Mouse (Mus musculus) heart, embryonic 16.5 days (tissue): ENCODE measurements around the gene Scn3b. TPM values are rescaled to one million over a fixed set of nuclear protein-coding genes. Genes with fewer than 3 reads are reported as not detected.

ENCODE experiments used
- ATAC-seq: fragments of 200-750 bp; cut with Nextera tagmentation; replicated peaks from 2 replicates; pipeline ENCODE4 v1.8.0; 2017; ENCODE audit warnings: moderate number of reproducible peaks; ENCODE audit not compliant: insufficient read depth, low FRiP score; ENCODE audit errors: extremely low read depth
- H3K27ac ChIP-seq: fragments of 300-500 bp; sonication (generic); 2 replicates; pipeline ENCODE4 v1.5.1; 2014; ENCODE audit warnings: mild to moderate bottlenecking, low read length, control low read depth, moderate library complexity
- H3K27me3 ChIP-seq: fragments of 300-500 bp; sonication (generic); 2 replicates; pipeline ENCODE4 v1.6.1; 2014; ENCODE audit warnings: low read length, mixed read lengths; ENCODE audit not compliant: control insufficient read depth, insufficient read depth
- H3K36me3 ChIP-seq: fragments of 300-500 bp; sonication (generic); 2 replicates; pipeline ENCODE4 v1.6.1; 2014; ENCODE audit not compliant: control insufficient read depth, insufficient read depth
- H3K4me1 ChIP-seq: fragments of 300-500 bp; sonication (generic); 2 replicates; pipeline ENCODE4 v1.6.1; 2014; ENCODE audit warnings: low read length, mixed read lengths; ENCODE audit not compliant: control insufficient read depth, insufficient read depth
- H3K4me2 ChIP-seq: fragments of 300-500 bp; sonication (generic); 2 replicates; pipeline ENCODE4 v1.6.1; 2014; ENCODE audit warnings: low read depth, mild to moderate bottlenecking, control low read depth, low read length
- H3K4me3 ChIP-seq: fragments of 300-500 bp; sonication (generic); 2 replicates; pipeline ENCODE4 v1.5.1; 2014; ENCODE audit warnings: mild to moderate bottlenecking, control low read depth, low read length
- H3K9ac ChIP-seq: fragments of 300-500 bp; sonication (generic); 2 replicates; pipeline ENCODE4 v1.6.1; 2014; ENCODE audit warnings: low read length, control low read depth
- H3K9me3 ChIP-seq: fragments of 300-500 bp; sonication (generic); replicated peaks from 2 replicates; pipeline ENCODE4 v1.6.1; 2016; ENCODE audit warnings: low read length; ENCODE audit not compliant: control insufficient read depth
- WGBS: fragments of 180-500 bp; shearing (Covaris S2); extraction: QIAGEN DNeasy Blood & Tissue Kit; methylation state at CpG from one replicate; pipeline ENCODE4 v1.1.7; 2014; 5-methylcytosine and 5-hydroxymethylcytosine counted together
- polyA plus RNA-seq: library from polyadenylated mRNA; unstranded; fragments of >200 nt; fragmentation: Nextera tagmentation; extraction: Ambion mirVana; gene quantifications from 2 replicates; pipeline ENCODE4 v1.2.1, GENCODE M21; 2015

Scn3b gene
- polyA plus RNA-seq, 1 experiment from 2014 or later: 1.7 TPM

- ATAC-seq: no peak
- Histone ChIP-seq H3K27me3 (no peaks in the 10 kb centered on the region), H3K4me1 (peaks cover 18% of the 10 kb centered on the region), H3K4me2 (no peak overlapping the region), H3K9me3 (no peaks in the 10 kb centered on the region), H3K27ac (no peak overlapping the region), H3K4me3 (no peak overlapping the region), H3K9ac (no peak overlapping the region), H3K36me3 (0 out of 2 replicates have a peak, but pooled peaks cover 9% of the 10 kb centered on the region)
- WGBS: 73% methylated on average over 5 of the region's 5 CpGs
These were observed 49.8 kb downstream of the Scn3b start for GRCm38 (mm10) chr9:40318771-40319170.

GRCm38 (mm10) chr9:40320405-40320804, 51.4 kb downstream of the Scn3b start:
- Histone ChIP-seq H3K4me3 (0 out of 2 replicates have a peak overlapping the region, but pooled peaks have one; percentile 2), H3K27me3 (no peaks in the 10 kb centered on the region), H3K36me3 (0 out of 2 replicates have a peak, but pooled peaks cover 4% of the 10 kb centered on the region), H3K4me1 (peaks cover 24% of the 10 kb centered on the region), H3K27ac (peak overlapping the region; percentile 14), H3K9me3 (no peaks in the 10 kb centered on the region), H3K4me2 (peak overlapping the region; percentile 8; the same call in 1 of the 2 replicates), H3K9ac (peak overlapping the region; percentile 18; the same call in 1 of the 2 replicates)
- ATAC-seq: no peak
- WGBS: 75% methylated on average over 8 of the region's 8 CpGs

- peak overlapping the region; percentile 18; the same call in 1 of the 2 replicates for H3K9ac ChIP-seq
- H3K27ac ChIP-seq: peak overlapping the region; percentile 14
- H3K4me3 ChIP-seq: no peak overlapping the region
- no peaks in the 10 kb centered on the region for H3K27me3 ChIP-seq
- 49% methylated on average over 12 of the region's 12 CpGs for WGBS
- peak; percentile 72 for ATAC-seq
- peaks cover 30% of the 10 kb centered on the region for H3K4me1 ChIP-seq
- H3K4me2 ChIP-seq: peak overlapping the region; percentile 8; the same call in 1 of the 2 replicates
- 0 out of 2 replicates have a peak, but pooled peaks cover 2% of the 10 kb centered on the region for H3K36me3 ChIP-seq
- H3K9me3 ChIP-seq: no peaks in the 10 kb centered on the region
These were observed 52.1 kb downstream of the Scn3b start for GRCm38 (mm10) chr9:40320879-40321667.

GRCm38 (mm10) chr9:40321668-40322003, 52.6 kb downstream of the Scn3b start:
- WGBS: 67% methylated on average over 3 of the region's 3 CpGs
- Histone ChIP-seq H3K9me3 (no peaks in the 10 kb centered on the region), H3K4me3 (no peak overlapping the region), H3K4me2 (no peak overlapping the region), H3K27me3 (no peaks in the 10 kb centered on the region), H3K36me3 (0 out of 2 replicates have a peak, but pooled peaks cover 2% of the 10 kb centered on the region), H3K9ac (no peak overlapping the region), H3K4me1 (peaks cover 36% of the 10 kb centered on the region), H3K27ac (peak overlapping the region; percentile 28; the same call in 1 of the 2 replicates)
- ATAC-seq: no peak

GRCm38 (mm10) chr9:40322372-40322771, 53.4 kb downstream of the Scn3b start:
- Histone ChIP-seq H3K9me3 (no peaks in the 10 kb centered on the region), H3K4me3 (no peak overlapping the region), H3K36me3 (no peaks in the 10 kb centered on the region), H3K4me2 (no peak overlapping the region), H3K9ac (no peak overlapping the region), H3K27me3 (no peaks in the 10 kb centered on the region), H3K4me1 (peaks cover 35% of the 10 kb centered on the region), H3K27ac (no peak overlapping the region)
- ATAC-seq: no peak
- WGBS: 80% methylated on average over 3 of the region's 3 CpGs

- Histone ChIP-seq H3K27me3 (no peaks in the 10 kb centered on the region), H3K36me3 (no peaks in the 10 kb centered on the region), H3K4me3 (no peak overlapping the region), H3K27ac (no peak overlapping the region), H3K4me1 (peaks cover 34% of the 10 kb centered on the region), H3K9me3 (no peaks in the 10 kb centered on the region), H3K4me2 (no peak overlapping the region), H3K9ac (no peak overlapping the region)
- ATAC-seq: no peak
- 80% methylated on average over 5 of the region's 5 CpGs for WGBS
These were observed 54.2 kb downstream of the Scn3b start for GRCm38 (mm10) chr9:40323171-40323570.

GRCm38 (mm10) chr9:40323773-40324172, 54.8 kb downstream of the Scn3b start:
- no peaks in the 10 kb centered on the region for H3K27me3 ChIP-seq
- peaks cover 34% of the 10 kb centered on the region for H3K4me1 ChIP-seq
- H3K4me3 ChIP-seq: no peak overlapping the region
- H3K27ac ChIP-seq: no peak overlapping the region
- WGBS: 82% methylated on average over 6 of the region's 6 CpGs
- H3K4me2 ChIP-seq: no peak overlapping the region
- no peaks in the 10 kb centered on the region for H3K9me3 ChIP-seq
- no peak overlapping the region for H3K9ac ChIP-seq
- H3K36me3 ChIP-seq: no peaks in the 10 kb centered on the region
- no peak for ATAC-seq

- H3K27ac ChIP-seq: no peak overlapping the region
- no peak for ATAC-seq
- peaks cover 34% of the 10 kb centered on the region for H3K4me1 ChIP-seq
- no peaks in the 10 kb centered on the region for H3K9me3 ChIP-seq
- no peaks in the 10 kb centered on the region for H3K27me3 ChIP-seq
- H3K4me3 ChIP-seq: no peak overlapping the region
- WGBS: 81% methylated on average over 4 of the region's 4 CpGs
- no peak overlapping the region for H3K9ac ChIP-seq
- H3K4me2 ChIP-seq: no peak overlapping the region
- no peaks in the 10 kb centered on the region for H3K36me3 ChIP-seq
These were observed 55.3 kb downstream of the Scn3b start for GRCm38 (mm10) chr9:40324232-40324792.

GRCm38 (mm10) chr9:40324826-40325225, 55.8 kb downstream of the Scn3b start:
- Histone ChIP-seq H3K9me3 (no peaks in the 10 kb centered on the region), H3K4me1 (peaks cover 34% of the 10 kb centered on the region), H3K9ac (no peak overlapping the region), H3K27ac (no peak overlapping the region), H3K36me3 (no peaks in the 10 kb centered on the region), H3K4me3 (no peak overlapping the region), H3K4me2 (no peak overlapping the region; the same call in 1 of the 2 replicates), H3K27me3 (no peaks in the 10 kb centered on the region)
- 83% methylated on average over 6 of the region's 6 CpGs for WGBS
- no peak for ATAC-seq
